Mouse (Mus musculus) lung, postnatal 0 days (tissue): Measurements from ENCODE around the gene Fstl1. TPM values are rescaled to one million over a fixed set of nuclear protein-coding genes. Genes with fewer than 3 reads are reported as not detected.

Experiments used
- ATAC-seq: fragments of 200-750 bp; cut with Nextera tagmentation; 2 replicates; pipeline ENCODE4 v1.8.0; 2017; ENCODE audit warnings: moderate library complexity
- DNase-seq: peaks from one replicate; pipeline ENCODE4 v3.0.0-alpha.2; 2016; ENCODE audit warnings: low spot score
- H3K27ac ChIP-seq: fragments of 300-500 bp; sonication (generic); 2 replicates; pipeline ENCODE4 v1.5.1; 2014; ENCODE audit warnings: antibody characterized with exemption, mild to moderate bottlenecking, low read length, mixed read lengths
- H3K27me3 ChIP-seq: fragments of 300-500 bp; sonication (generic); replicated peaks from 2 replicates; pipeline ENCODE4 v1.6.1; 2014; ENCODE audit warnings: low read length, mixed read lengths; ENCODE audit not compliant: insufficient read depth
- H3K36me3 ChIP-seq: fragments of 300-500 bp; sonication (generic); 2 replicates; pipeline ENCODE4 v1.6.1; 2014; ENCODE audit warnings: low read length, mixed read lengths; ENCODE audit not compliant: insufficient read depth
- H3K4me1 ChIP-seq: fragments of 300-500 bp; sonication (generic); 2 replicates; pipeline ENCODE4 v1.6.1; 2014; ENCODE audit warnings: antibody characterized with exemption, low read depth, low read length, mixed read lengths; ENCODE audit not compliant: insufficient read depth
- H3K4me2 ChIP-seq: fragments of 300-500 bp; sonication (generic); replicated peaks from 2 replicates; pipeline ENCODE4 v1.6.1; 2014; ENCODE audit warnings: low read depth, mild to moderate bottlenecking, low read length, moderate library complexity, mixed read lengths
- H3K4me3 ChIP-seq: fragments of 300-500 bp; sonication (generic); 2 replicates; pipeline ENCODE4 v1.5.1; 2014; ENCODE audit warnings: low read depth, low read length
- H3K9ac ChIP-seq: fragments of 300-500 bp; sonication (generic); replicated peaks from 2 replicates; pipeline ENCODE4 v1.6.1; 2014; ENCODE audit warnings: low read depth, mild to moderate bottlenecking
- H3K9me3 ChIP-seq: fragments of 300-500 bp; sonication (generic); 2 replicates; pipeline ENCODE4 v1.6.1; 2016; ENCODE audit warnings: low read length, mixed read lengths
- CTCF ChIP-seq: IDR thresholded peaks from 2 replicates; pipeline ENCODE4 v1.5.1; 2016; ENCODE audit warnings: antibody characterized with exemption, mild to moderate bottlenecking
- EP300 ChIP-seq: IDR thresholded peaks from 2 replicates; pipeline ENCODE4 v1.6.1; 2016; ENCODE audit warnings: antibody characterized with exemption, mild to moderate bottlenecking, control low read depth
- WGBS: fragments of 180-500 bp; shearing (Covaris S2); extraction: QIAGEN DNeasy Blood & Tissue Kit; methylation state at CpG from one replicate; pipeline ENCODE4 v1.1.7; 2014; 5-methylcytosine and 5-hydroxymethylcytosine counted together
- polyA plus RNA-seq: library from polyadenylated mRNA; unstranded; fragments of >200 nt; fragmentation: Nextera tagmentation; extraction: Ambion mirVana; gene quantifications from 2 replicates; pipeline ENCODE4 v1.2.1, GENCODE M21; 2015

Gene Fstl1
- polyA plus RNA-seq, 1 experiment from 2014 or later = 305 TPM

DNA sequence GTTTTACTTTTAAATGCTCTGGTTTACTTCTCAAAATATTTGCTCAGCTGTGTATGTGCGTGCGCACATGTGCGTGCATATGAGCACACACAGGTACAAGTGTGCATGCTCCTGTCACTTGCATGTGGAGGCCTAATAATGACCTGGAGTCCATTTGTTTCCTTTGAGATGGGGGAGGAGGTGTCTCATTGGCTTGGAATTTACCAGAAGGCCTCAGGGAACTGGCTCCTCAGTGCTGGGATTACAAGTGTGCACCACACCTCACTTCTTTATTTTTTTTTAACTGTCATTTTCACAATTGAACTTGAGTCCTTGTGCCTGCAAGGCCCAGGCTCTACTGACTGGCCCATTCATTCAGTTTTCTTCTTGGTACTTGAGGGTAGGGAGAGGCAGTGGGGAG is 100.7 kb downstream of the Fstl1 start:
- Histone ChIP-seq H3K36me3 (peaks cover 8% of the 10 kb centered on the region; the same call in 1 of the 2 replicates), H3K9me3 (no peaks in the 10 kb centered on the region), H3K4me3 (no peak overlapping the region), H3K4me2 (no peak overlapping the region), H3K4me1 (peaks cover 5% of the 10 kb centered on the region; the same call in 1 of the 2 replicates), H3K9ac (no peak overlapping the region), H3K27ac (no peak overlapping the region), H3K27me3 (no peaks in the 10 kb centered on the region)
- TF ChIP-seq CTCF (no peak), EP300 (no peak)
- no peak for ATAC-seq
- no peak for DNase-seq
- WGBS = 97% methylated on average over 3 of the region's 3 CpGs

DNA sequence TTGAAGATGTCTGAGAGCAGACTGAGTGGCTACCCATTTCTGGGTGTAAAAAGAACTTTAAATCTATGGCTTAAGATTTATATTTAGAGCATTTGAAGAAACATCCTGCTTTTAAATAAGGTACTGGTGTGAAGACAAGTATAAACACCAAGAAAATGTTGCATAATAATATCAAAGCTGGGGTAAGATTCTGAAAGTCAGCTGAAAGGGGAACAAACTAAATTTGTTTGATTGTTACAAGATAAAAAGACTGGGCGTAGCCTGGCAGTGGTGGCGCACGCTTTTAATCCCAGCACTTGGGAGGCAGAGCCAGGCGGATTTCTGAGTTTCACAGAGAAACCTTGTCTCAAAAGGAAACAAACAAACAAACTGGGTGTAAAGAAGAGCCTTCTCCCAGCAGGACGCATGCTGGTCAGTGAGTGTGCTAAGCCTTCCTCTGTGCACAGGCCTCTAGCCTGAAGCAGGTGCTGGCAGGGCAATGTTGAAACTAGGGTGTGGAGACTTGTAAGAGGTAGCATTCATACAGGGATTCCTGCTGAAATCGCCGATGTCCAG is 102.4 kb downstream of the Fstl1 start:
- 85% methylated on average over 7 of the region's 7 CpGs for WGBS
- H3K9me3 ChIP-seq = no peaks in the 10 kb centered on the region
- ATAC-seq = no peak

DNA sequence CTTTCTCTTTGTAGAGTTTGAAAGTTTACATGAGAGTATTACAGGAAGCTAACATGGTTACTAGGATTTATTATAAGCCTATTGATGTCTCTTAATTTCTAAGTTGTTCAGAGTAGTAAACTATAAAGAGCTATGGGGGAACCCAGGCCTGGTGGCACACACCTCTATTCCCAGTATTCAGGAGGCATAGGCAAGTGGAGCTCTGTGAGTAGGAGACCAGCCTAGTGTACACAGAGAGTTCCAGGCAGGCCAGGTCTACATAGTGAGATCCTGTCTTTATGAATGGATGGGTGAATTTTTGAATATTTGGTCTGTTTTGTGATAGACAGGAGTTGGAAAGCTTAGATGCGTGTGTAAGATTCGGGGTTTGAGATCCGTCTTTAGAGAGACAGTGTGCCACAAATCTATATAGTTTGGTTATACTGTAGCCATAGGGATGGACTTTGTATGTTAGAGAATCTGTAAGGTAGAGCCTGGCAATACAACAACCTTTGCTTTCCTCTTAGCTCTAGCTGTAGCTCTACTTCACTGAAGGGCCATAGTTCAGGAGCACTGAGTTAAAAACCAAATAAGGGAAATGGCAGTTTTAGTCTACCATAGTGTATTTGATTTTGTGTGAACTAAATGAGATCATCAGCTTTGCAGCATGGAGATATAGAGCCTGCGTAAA is 103.2 kb downstream of the Fstl1 start:
- Histone ChIP-seq H3K9me3 (no peaks in the 10 kb centered on the region), H3K27ac (no peak overlapping the region), H3K4me2 (no peak overlapping the region), H3K4me3 (no peak overlapping the region), H3K9ac (no peak overlapping the region), H3K36me3 (peaks cover 16% of the 10 kb centered on the region; the same call in 1 of the 2 replicates), H3K4me1 (peaks cover 3% of the 10 kb centered on the region; the same call in 1 of the 2 replicates), H3K27me3 (no peaks in the 10 kb centered on the region)
- TF ChIP-seq CTCF (no peak), EP300 (no peak)
- no peak for DNase-seq
- 94% methylated on average over 4 of the region's 4 CpGs for WGBS
- no peak for ATAC-seq

More for the DNA sequence above, 102.4 kb downstream of the Fstl1 start:
- Histone ChIP-seq H3K27me3 (no peaks in the 10 kb centered on the region), H3K9ac (no peak overlapping the region), H3K4me3 (no peak overlapping the region), H3K4me2 (no peak overlapping the region), H3K27ac (no peak overlapping the region), H3K4me1 (peaks cover 5% of the 10 kb centered on the region; the same call in 1 of the 2 replicates), H3K36me3 (peaks cover 16% of the 10 kb centered on the region; the same call in 1 of the 2 replicates)
- TF ChIP-seq CTCF = no peak
- no peak for TF ChIP-seq EP300
- no peak for DNase-seq

DNA sequence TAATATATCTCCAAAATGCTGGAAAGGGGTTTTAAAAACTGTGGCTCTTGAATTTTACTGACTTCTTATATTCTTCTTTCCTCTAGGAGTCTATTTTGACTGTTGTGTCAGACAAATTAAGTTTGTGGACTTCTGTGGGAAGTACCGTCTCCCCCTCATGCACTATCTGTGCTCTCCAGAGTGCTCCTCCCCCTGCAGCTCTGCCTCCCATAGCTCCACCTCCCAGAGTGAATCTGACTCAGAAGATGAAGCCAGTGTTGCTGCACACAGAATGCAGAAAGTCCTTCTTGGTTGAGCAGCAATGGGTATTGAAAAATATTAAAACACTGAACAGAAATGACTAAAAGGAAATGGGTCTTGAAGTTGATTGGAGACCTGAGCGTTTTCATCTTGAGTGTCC is 104.5 kb downstream of the Fstl1 start:
- Histone ChIP-seq H3K4me3 (no peak overlapping the region), H3K27ac (no peak overlapping the region), H3K36me3 (peaks cover 16% of the 10 kb centered on the region; the same call in 1 of the 2 replicates), H3K9ac (no peak overlapping the region), H3K27me3 (no peaks in the 10 kb centered on the region), H3K9me3 (no peaks in the 10 kb centered on the region), H3K4me2 (no peak overlapping the region), H3K4me1 (no peaks in the 10 kb centered on the region)
- TF ChIP-seq EP300 (no peak), CTCF (no peak)
- ATAC-seq (no peak), DNase-seq (no peak)
- 62% methylated on average over 2 of the region's 2 CpGs for WGBS

Other genes with a start within 250 kb of the Fstl1 start
- 9.5 and 10.4 TPM in 2 replicates for gene Gtf2e1, start 237.1 kb upstream of the Fstl1 start, polyA plus RNA-seq
- 11.3 and 12.0 TPM in 2 replicates for gene Rabl3, start 237.0 kb upstream of the Fstl1 start, polyA plus RNA-seq
- 0.20 and 0.48 TPM in 2 replicates for gene Hgd, start 196.7 kb upstream of the Fstl1 start, polyA plus RNA-seq
- 70.3 and 74.1 TPM in 2 replicates for gene Ndufb4, start 122.4 kb upstream of the Fstl1 start, polyA plus RNA-seq
- 0.61 and 0.73 TPM in 2 replicates for gene Gm36028, start 84.3 kb downstream of the Fstl1 start, polyA plus RNA-seq
- 40.7 and 47.8 TPM in 2 replicates for gene Lrrc58, start 91.5 kb downstream of the Fstl1 start, polyA plus RNA-seq
- gene Gpr156, start 139.6 kb downstream of the Fstl1 start, polyA plus RNA-seq = 0.26 and 0.32 TPM in 2 replicates